Mouse (Mus musculus) midbrain, embryonic 10.5 days (tissue): Measurements from ENCODE around the gene Raly. TPM values are rescaled to one million over a fixed set of nuclear protein-coding genes. Genes with fewer than 3 reads are reported as not detected.

Experiments used
- DNase-seq: peaks from one replicate; pipeline ENCODE4 v3.0.0-alpha.2; 2017; ENCODE audit warnings: low spot score
- H3K27ac ChIP-seq: fragments of 300-500 bp; sonication (generic); replicated peaks from 2 replicates; pipeline ENCODE4 v1.5.1; 2016; ENCODE audit warnings: mild to moderate bottlenecking
- H3K27me3 ChIP-seq: fragments of 300-500 bp; sonication (generic); 2 replicates; pipeline ENCODE4 v1.6.1; 2016; ENCODE audit warnings: low read depth, mild to moderate bottlenecking; ENCODE audit not compliant: poor library complexity, severe bottlenecking
- H3K36me3 ChIP-seq: fragments of 300-500 bp; sonication (generic); 2 replicates; pipeline ENCODE4 v1.6.1; 2016; ENCODE audit warnings: mild to moderate bottlenecking, moderate library complexity
- H3K4me1 ChIP-seq: fragments of 300-500 bp; sonication (generic); 2 replicates; pipeline ENCODE4 v1.6.1; 2016
- H3K4me3 ChIP-seq: fragments of 300-500 bp; sonication (generic); 2 replicates; pipeline ENCODE4 v1.5.1; 2016; ENCODE audit warnings: mild to moderate bottlenecking, moderate library complexity
- H3K9me3 ChIP-seq: fragments of 300-500 bp; sonication (generic); replicated peaks from 2 replicates; pipeline ENCODE4 v1.6.1; 2016; ENCODE audit warnings: mild to moderate bottlenecking
- WGBS: fragments of 180-500 bp; shearing (Covaris S2); methylation state at CpG from one replicate; pipeline ENCODE4 v1.1.7; 2016; 5-methylcytosine and 5-hydroxymethylcytosine counted together
- polyA plus RNA-seq: library from polyadenylated mRNA; unstranded; fragments of >200 nt; fragmentation: Nextera tagmentation; extraction: Ambion mirVana; gene quantifications from 2 replicates; pipeline ENCODE4 v1.2.1, GENCODE M21; 2016

Gene Raly
- polyA plus RNA-seq, 1 experiment from 2014 or later: 48.3 TPM

DNA sequence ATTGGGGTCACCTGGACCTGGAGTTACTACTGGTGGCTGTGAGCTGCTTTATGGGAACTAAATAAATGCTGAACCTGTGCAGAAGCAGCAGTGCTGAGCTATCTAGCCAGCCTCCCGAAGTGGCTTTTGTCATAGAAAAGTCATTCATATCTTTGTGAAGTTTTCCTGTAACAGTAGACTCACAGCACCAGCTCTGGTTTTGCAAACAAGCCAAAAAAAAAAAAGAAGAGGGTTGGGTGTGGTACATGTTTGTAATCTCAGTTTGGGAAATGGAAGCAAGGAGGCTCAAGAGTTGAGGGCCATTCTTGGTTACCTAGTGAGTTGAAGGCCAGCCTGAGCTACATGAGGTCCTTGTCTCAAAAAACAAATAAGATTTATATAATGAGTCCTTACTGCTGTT lies 29.4 kb downstream of the Raly start:
- WGBS: 93% methylated on average over 1 of the region's 1 CpGs
- H3K27ac ChIP-seq: no peak overlapping the region
- H3K27me3 ChIP-seq: no peaks in the 10 kb centered on the region
- H3K4me1 ChIP-seq: peaks cover 14% of the 10 kb centered on the region
- H3K4me3 ChIP-seq: no peak overlapping the region
- H3K9me3 ChIP-seq: no peaks in the 10 kb centered on the region
- H3K36me3 ChIP-seq: peaks cover 10% of the 10 kb centered on the region; the same call in 1 of the 2 replicates
- DNase-seq: no peak

- 87% methylated on average over 1 of the region's 1 CpGs for WGBS
- no peak for DNase-seq
- Histone ChIP-seq H3K27me3 (no peaks in the 10 kb centered on the region), H3K27ac (no peak overlapping the region), H3K36me3 (peaks cover 14% of the 10 kb centered on the region; the same call in 1 of the 2 replicates), H3K4me3 (no peak overlapping the region), H3K4me1 (no peaks in the 10 kb centered on the region), H3K9me3 (no peaks in the 10 kb centered on the region)
Observed at GRCm38 (mm10) chr2:154826054-154826538, 35.2 kb downstream of the Raly start.

DNA sequence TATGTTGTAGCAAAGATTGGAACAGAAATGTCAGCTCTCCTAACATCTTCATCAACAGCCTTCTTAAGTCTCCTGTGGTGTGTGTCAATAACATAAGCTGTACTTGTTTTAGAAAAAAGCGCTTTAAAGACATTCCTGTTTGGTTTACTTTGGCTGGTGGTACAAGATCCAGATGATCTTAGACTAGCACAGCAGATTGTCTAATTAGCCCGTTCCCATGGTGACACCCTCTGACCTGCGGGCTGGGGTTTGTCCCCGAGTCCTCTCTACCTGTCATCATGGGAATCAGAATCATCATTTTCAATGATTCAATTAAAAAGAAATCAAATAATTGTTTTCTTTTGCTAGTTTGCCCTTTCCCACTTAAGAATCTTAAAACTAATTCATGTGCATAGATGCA lies 36.6 kb downstream of the Raly start:
- Histone ChIP-seq H3K4me1 (no peaks in the 10 kb centered on the region), H3K36me3 (peaks cover 19% of the 10 kb centered on the region), H3K27me3 (no peaks in the 10 kb centered on the region), H3K9me3 (no peaks in the 10 kb centered on the region), H3K4me3 (no peak overlapping the region), H3K27ac (no peak overlapping the region)
- DNase-seq: no peak
- 77% methylated on average over 4 of the region's 4 CpGs for WGBS

DNA sequence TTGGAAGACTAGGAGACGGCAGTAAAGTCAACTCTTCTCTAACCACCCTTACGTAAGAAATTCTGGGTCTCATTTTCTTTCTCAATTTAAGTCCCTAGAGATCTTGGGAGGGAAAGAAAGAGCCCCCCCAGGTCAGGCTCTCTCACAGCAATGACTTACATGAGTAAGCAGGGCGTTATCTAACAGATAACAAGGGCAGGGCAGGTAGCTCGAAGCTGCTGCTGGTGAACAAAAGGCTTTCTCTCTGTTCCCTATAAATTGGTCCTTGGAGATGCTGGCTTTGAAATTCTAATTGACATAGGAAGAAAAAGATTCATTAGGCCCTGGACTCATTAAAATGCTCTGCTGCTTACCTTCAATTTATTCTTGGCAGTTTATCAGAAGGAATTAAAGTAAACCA lies 41.6 kb downstream of the Raly start:
- Histone ChIP-seq H3K4me1 (no peaks in the 10 kb centered on the region), H3K27ac (no peak overlapping the region), H3K27me3 (no peaks in the 10 kb centered on the region), H3K4me3 (no peak overlapping the region), H3K9me3 (peaks cover 9% of the 10 kb centered on the region), H3K36me3 (peaks cover 60% of the 10 kb centered on the region)
- DNase-seq: no peak
- 90% methylated on average over 4 of the region's 4 CpGs for WGBS

DNA sequence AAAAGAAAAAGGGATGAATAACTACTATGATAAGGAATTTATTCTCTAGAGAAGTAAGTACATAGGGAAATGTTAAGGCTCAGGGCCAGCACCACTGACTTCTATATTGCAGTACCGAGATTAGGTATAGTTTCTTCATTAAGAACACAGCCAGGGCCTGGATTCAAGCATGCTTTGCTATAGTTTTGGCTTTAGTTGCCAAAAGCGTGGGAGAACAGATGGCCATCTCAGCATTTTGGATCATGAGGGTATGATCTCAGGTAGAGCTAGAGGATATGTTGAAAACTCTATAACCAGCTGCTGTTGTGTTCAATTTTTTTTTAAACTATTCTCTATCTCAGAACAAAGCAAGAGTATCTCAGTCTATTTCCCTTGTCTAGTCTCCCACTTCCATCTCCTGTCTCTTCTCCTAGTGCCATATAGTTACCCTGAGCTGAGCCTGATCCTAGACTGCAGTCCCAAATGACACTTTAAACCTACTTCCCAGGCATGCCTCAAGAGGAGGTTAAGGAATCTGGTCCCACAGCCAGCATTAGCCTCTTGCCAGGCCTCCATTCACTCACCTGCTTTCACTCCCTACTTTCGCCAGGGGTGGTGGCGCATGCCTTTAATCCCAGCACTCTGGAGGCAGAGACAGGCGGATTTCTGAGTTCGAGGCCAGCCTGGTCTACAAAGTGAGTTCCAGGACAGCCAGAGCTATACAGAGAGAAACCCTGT lies 43.4 kb downstream of the Raly start:
- H3K27ac ChIP-seq: no peak overlapping the region
- peaks cover 74% of the 10 kb centered on the region for H3K36me3 ChIP-seq
- no peaks in the 10 kb centered on the region for H3K27me3 ChIP-seq
- no peak overlapping the region for H3K4me3 ChIP-seq
- DNase-seq: no peak
- 96% methylated on average over 6 of the region's 6 CpGs for WGBS
- H3K9me3 ChIP-seq: peaks cover 18% of the 10 kb centered on the region
- no peaks in the 10 kb centered on the region for H3K4me1 ChIP-seq

DNA sequence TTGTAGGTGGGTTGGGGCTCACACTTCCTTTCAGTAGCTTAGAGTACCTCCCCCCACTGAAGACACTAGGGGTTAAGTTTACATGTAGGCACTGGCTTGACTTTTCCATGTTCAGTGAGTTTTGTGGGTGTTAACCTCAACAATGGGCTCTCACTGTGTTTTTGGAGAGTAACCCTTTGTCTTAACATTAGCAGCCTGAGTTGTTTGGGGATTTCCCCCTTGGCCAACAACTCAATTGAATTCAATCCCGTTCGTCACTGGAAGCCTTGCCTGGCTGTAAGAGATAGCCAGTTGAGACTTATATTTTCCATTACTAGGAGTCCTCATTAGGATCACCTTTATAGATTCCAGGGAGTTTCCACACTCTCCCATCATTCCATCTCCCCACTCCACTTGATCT lies 45.6 kb downstream of the Raly start:
- Histone ChIP-seq H3K36me3 (peaks cover 88% of the 10 kb centered on the region), H3K4me3 (no peak overlapping the region), H3K27me3 (no peaks in the 10 kb centered on the region), H3K27ac (no peak overlapping the region), H3K9me3 (peaks cover 37% of the 10 kb centered on the region), H3K4me1 (no peaks in the 10 kb centered on the region)
- WGBS: 87% methylated on average over 2 of the region's 2 CpGs
- DNase-seq: no peak

DNA sequence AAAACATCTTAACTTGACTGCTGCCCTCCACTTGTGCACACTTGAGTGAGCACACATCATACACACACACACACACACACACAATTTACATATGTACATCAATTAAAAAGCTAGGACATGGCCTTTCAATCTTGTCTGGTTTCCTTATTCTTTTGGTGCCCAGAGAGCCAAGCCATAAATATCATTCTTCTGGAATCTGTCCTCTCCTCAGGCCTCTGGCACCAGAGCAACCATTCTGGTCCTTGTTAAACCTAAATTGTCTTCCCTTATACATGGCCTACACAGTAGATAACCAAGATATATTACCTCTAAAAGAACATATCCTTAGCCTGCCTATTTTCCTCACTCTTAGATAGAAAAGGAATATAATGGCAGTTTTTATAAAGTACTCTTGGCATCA lies 57.2 kb downstream of the Raly start:
- H3K4me3 ChIP-seq: no peak overlapping the region
- DNase-seq: no peak
- no peaks in the 10 kb centered on the region for H3K9me3 ChIP-seq
- H3K4me1 ChIP-seq: no peaks in the 10 kb centered on the region
- H3K27me3 ChIP-seq: no peaks in the 10 kb centered on the region
- no peak overlapping the region for H3K27ac ChIP-seq
- H3K36me3 ChIP-seq: peaks cover 58% of the 10 kb centered on the region

DNA sequence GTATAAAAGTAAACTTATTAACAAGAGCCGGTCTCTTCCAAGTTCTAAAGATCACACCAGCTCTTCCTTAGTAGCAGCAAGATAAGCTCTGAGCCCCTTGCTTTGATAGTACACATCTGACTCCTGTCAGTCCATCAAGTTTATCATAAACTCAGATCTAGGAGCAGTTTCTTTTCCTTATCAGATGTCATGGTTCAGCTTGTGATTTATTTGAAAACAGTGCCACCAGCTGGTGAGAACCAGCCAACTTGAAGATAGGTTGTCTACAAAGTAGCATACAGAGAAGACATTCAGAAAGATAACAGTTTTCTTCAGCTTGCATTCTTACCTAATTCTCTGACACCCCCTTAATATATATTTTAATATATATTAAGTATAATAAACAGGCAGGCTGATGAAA lies 64.5 kb downstream of the Raly start:
- WGBS: 90% methylated on average over 1 of the region's 1 CpGs
- no peak overlapping the region for H3K27ac ChIP-seq
- H3K9me3 ChIP-seq: no peaks in the 10 kb centered on the region
- no peak overlapping the region for H3K4me3 ChIP-seq
- no peak for DNase-seq
- H3K36me3 ChIP-seq: peaks cover 46% of the 10 kb centered on the region
- H3K4me1 ChIP-seq: no peaks in the 10 kb centered on the region
- H3K27me3 ChIP-seq: no peaks in the 10 kb centered on the region

GRCm38 (mm10) chr2:154863672-154864071 lies 72.8 kb downstream of the Raly start:
- WGBS: 95% methylated on average over 13 of the region's 13 CpGs
- Histone ChIP-seq H3K27me3 (no peaks in the 10 kb centered on the region), H3K36me3 (peaks cover 100% of the 10 kb centered on the region), H3K27ac (no peak overlapping the region), H3K4me3 (no peak overlapping the region), H3K9me3 (no peaks in the 10 kb centered on the region), H3K4me1 (no peaks in the 10 kb centered on the region)
- DNase-seq: no peak

DNA sequence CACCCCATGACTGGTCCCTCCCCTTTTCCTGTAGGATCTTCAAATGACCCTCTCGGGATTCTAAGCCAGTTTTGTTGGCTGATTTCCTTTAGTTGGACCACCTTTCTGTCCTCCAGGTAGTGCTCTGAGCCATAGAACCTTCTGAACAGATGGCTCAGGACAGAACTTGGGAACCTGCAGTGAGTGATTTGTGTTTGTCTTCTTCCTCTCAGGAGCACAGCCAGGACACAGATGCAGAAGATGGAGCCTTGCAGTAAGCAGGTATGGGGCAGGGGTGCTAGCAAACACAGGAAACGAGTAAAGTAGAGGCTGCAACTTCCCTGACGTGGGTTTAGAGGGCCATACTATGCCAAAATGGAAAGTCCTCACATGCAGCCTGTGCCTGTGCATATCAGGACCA lies 74.8 kb downstream of the Raly start:
- H3K9me3 ChIP-seq: no peaks in the 10 kb centered on the region
- no peak for DNase-seq
- H3K27ac ChIP-seq: no peak overlapping the region
- no peak overlapping the region for H3K4me3 ChIP-seq
- 89% methylated on average over 3 of the region's 3 CpGs for WGBS
- H3K4me1 ChIP-seq: no peaks in the 10 kb centered on the region
- no peaks in the 10 kb centered on the region for H3K27me3 ChIP-seq
- peaks cover 100% of the 10 kb centered on the region for H3K36me3 ChIP-seq

GRCm38 (mm10) chr2:154868106-154868505 lies 77.2 kb downstream of the Raly start:
- Histone ChIP-seq H3K27ac (no peak overlapping the region), H3K4me3 (no peak overlapping the region), H3K27me3 (no peaks in the 10 kb centered on the region), H3K4me1 (no peaks in the 10 kb centered on the region), H3K9me3 (no peaks in the 10 kb centered on the region), H3K36me3 (peaks cover 97% of the 10 kb centered on the region)
- WGBS: 97% methylated on average over 1 of the region's 1 CpGs
- no peak for DNase-seq

DNA sequence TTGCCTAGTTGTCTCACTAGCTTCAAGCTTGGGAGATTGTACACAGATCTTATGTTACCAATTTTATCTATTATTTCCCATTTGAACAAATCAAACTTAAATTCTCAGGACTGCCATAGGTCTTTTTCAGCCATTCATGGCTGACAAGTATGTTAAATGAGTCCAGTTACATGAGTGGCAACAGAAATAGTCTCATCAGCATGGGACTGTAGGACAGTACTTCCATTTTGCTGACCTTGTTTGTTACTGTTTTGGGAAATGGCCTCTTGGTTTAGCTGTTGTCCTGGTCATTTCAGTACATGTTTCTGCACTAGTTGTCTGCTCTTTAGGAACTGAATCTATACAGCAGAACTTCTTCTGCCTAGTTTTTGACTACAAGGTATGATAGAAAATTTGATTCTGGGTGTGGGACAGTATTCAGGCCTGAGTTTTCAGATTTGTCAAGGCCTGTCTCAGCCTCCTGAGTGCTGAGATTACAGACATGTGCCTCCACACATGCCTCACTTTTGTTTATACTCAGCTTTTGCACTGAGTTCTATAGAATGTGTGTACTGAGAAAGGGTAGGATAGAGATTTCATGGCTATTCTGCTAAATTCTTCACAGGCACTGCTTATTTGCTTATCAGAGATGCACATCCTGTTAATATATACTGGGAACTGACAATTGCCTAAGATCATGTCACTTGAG lies 79.2 kb downstream of the Raly start:
- H3K4me1 ChIP-seq: no peaks in the 10 kb centered on the region
- H3K27ac ChIP-seq: no peak overlapping the region
- H3K27me3 ChIP-seq: no peaks in the 10 kb centered on the region
- no peak for DNase-seq
- H3K36me3 ChIP-seq: peaks cover 97% of the 10 kb centered on the region
- H3K4me3 ChIP-seq: no peak overlapping the region
- H3K9me3 ChIP-seq: no peaks in the 10 kb centered on the region

DNA sequence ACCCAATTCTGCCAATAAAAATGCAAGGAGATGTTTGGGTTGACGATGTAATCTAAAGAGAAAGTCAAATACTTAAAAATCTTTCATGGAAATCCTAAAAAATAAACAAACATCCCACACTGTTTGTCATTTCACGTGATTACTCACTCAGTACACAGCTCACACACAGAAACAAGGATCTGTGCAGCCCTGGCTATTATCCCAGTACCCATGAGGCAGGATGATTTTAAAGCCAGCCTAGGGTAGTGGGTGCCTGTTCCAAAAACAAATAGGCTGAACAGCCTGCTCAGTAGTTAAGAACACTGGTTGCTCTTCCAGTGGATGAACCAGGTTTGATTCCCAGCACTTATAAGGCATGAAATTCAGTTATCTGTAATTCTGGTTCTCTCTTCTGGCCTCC lies 85.7 kb downstream of the Raly start:
- Histone ChIP-seq H3K27ac (no peak overlapping the region), H3K9me3 (no peaks in the 10 kb centered on the region), H3K4me3 (no peak overlapping the region), H3K27me3 (no peaks in the 10 kb centered on the region), H3K36me3 (peaks cover 97% of the 10 kb centered on the region), H3K4me1 (no peaks in the 10 kb centered on the region)
- WGBS: 92% methylated on average over 2 of the region's 2 CpGs
- DNase-seq: no peak
